In genomic region chr15:97768192-97768591, GRCm38 (mm10) we compare ENCODE assay signal across 8 mouse cellular contexts. TPM values are rescaled to one million over a fixed set of nuclear protein-coding genes. Genes with fewer than 3 reads are reported as not detected.
DNase-seq lines count a peak whose midpoint lies in the region; ATAC-seq lines count a peak whose summit lies in the region.

No protein-coding gene starts in this region.

- H3K4me3 ChIP-seq in forebrain, embryonic 10.5 days = peak overlapping the region; percentile 61

- peak; percentile 26 for DNase-seq in adrenal gland, postnatal 25 days
- no peak for DNase-seq in adrenal gland, postnatal 4 days (ENCODE audit: low spot score in 2 of 2)
- peak; percentile 44 to 45 for DNase-seq in B cell, adult 2 months
- DNase-seq in forebrain, embryonic 10.5 days (ENCODE audit: extremely low spot score, low spot score) = no peak
- DNase-seq in kidney, postnatal 25 days = peak; percentile 70 to 88
- DNase-seq in left cerebral cortex, adult 18-20 months (ENCODE audit: low spot score in 2 of 2) = no peak
- DNase-seq in layer of hippocampus, postnatal 10 days (ENCODE audit: low spot score in 2 of 2) = no peak

- H3K36me3 ChIP-seq in forebrain, embryonic 10.5 days (replicated peaks) = no peaks in the 10 kb centered on the region

- peak; percentile 33 for ATAC-seq in megakaryocyte progenitor cell, adult 5-6 weeks (replicated peaks; ENCODE audit: poor library complexity)

- H3K27ac ChIP-seq in forebrain, embryonic 10.5 days = peak overlapping the region; percentile 68

- H3K9me3 ChIP-seq in forebrain, embryonic 10.5 days = no peaks in the 10 kb centered on the region

- peaks cover 84% of the 10 kb centered on the region for H3K27me3 ChIP-seq in forebrain, embryonic 10.5 days (ENCODE audit: poor library complexity, severe bottlenecking)

- under 1% methylated on average over 18 of the region's 18 CpGs for WGBS in forebrain, embryonic 10.5 days

- H3K4me1 ChIP-seq in forebrain, embryonic 10.5 days = peaks cover 59% of the 10 kb centered on the region

RNA-seq across cellular contexts. Expression of gene Rapgef3, which starts 0.4 kb away (rescaled TPM):
- total RNA-seq in adrenal gland, postnatal 25 days (2021) = 16.9 and 26.0 TPM in 2 replicates
- total RNA-seq in adrenal gland, postnatal 4 days (2021) = 10 to 100 TPM; 19.2 to 27.9 TPM
- 5.4 and 6.3 TPM in 2 replicates for polyA plus RNA-seq in forebrain, embryonic 10.5 days (2016; fragmentation: Nextera tagmentation; extraction: Ambion mirVana)
- total RNA-seq in megakaryocyte progenitor cell, adult 5-6 weeks (2015) = 4.0 and 4.5 TPM in 2 replicates
- 11.7 and 12.0 TPM in 2 replicates for total RNA-seq in megakaryocyte progenitor cell, adult 5-6 weeks (2017)
- total RNA-seq in left cerebral cortex, adult 18-20 months (2021) = 10 to 100 TPM; 42.6 to 44.7 TPM
- total RNA-seq in layer of hippocampus, postnatal 10 days (2021) = 10 to 100 TPM; 37.3 to 43.3 TPM

RNA-seq across cellular contexts. Expression of gene Slc48a1, which starts 10.1 kb away (rescaled TPM):
- 92.4 and 108 TPM in 2 replicates for total RNA-seq in adrenal gland, postnatal 25 days (2021)
- total RNA-seq in adrenal gland, postnatal 4 days (2021) = 10 to 100 TPM; 83.0 to 91.7 TPM
- polyA plus RNA-seq in forebrain, embryonic 10.5 days (2016; fragmentation: Nextera tagmentation; extraction: Ambion mirVana) = 28.7 and 32.2 TPM in 2 replicates
- total RNA-seq in megakaryocyte progenitor cell, adult 5-6 weeks (2015) = 83.0 and 94.4 TPM in 2 replicates
- total RNA-seq in megakaryocyte progenitor cell, adult 5-6 weeks (2017) = 62.7 and 70.0 TPM in 2 replicates
- total RNA-seq in left cerebral cortex, adult 18-20 months (2021) = 100 to 1,000 TPM; 154 to 168 TPM
- 100 to 1,000 TPM; 104 to 118 TPM for total RNA-seq in layer of hippocampus, postnatal 10 days (2021)

RNA-seq across cellular contexts. Expression of gene Endou, which starts 37.1 kb away (rescaled TPM):
- 0.71 and 0.82 TPM in 2 replicates for total RNA-seq in adrenal gland, postnatal 25 days (2021)
- 1 to 10 TPM in 1 of 2 experiments, under 1 TPM in 1; 0.95 to 1.1 TPM for total RNA-seq in adrenal gland, postnatal 4 days (2021)
- polyA plus RNA-seq in forebrain, embryonic 10.5 days (2016; fragmentation: Nextera tagmentation; extraction: Ambion mirVana) = 0.11 and 0.12 TPM in 2 replicates
- 0.46 and 0.86 TPM in 2 replicates for total RNA-seq in megakaryocyte progenitor cell, adult 5-6 weeks (2015)
- 1.7 and 2.3 TPM in 2 replicates for total RNA-seq in megakaryocyte progenitor cell, adult 5-6 weeks (2017)
- 1 to 10 TPM; 5.2 to 5.4 TPM for total RNA-seq in left cerebral cortex, adult 18-20 months (2021)
- under 1 TPM; 0.62 to 0.73 TPM for total RNA-seq in layer of hippocampus, postnatal 10 days (2021)

Comparison
In these comparisons a context has a peak if more than half of its experiments do, and no peak if none do; other contexts are left out.
1. DNase-seq: peak in adrenal gland, postnatal 25 days (single experiment), B cell, adult 2 months (2 of 2) and kidney, postnatal 25 days (2 of 2); none in adrenal gland, postnatal 4 days (0 of 2), forebrain, embryonic 10.5 days (single experiment), left cerebral cortex, adult 18-20 months (0 of 2) and layer of hippocampus, postnatal 10 days (0 of 2).